Mouse (Mus musculus): ENCODE results near the gene Acyp2. TPM values are rescaled to one million over a fixed set of nuclear protein-coding genes. Genes with fewer than 3 reads are reported as not detected.
"Not testable (repeated sequence)": the region's sequence is repeated elsewhere in the genome, so short reads cannot be mapped to it uniquely, and the experiment has no call there.

Acyp2 gene
- polyA plus RNA-seq, 1 experiment = 1.9 TPM

- no peak overlapping the region for H3K4me3 ChIP-seq (ENCODE audit: low read depth, low read length)
- no peak overlapping the region for H3K27ac ChIP-seq (ENCODE audit: insufficient read depth, low read length)
- H3K36me3 ChIP-seq (ENCODE audit: control insufficient read depth, insufficient read depth, low read length, poor library complexity, severe bottlenecking) = no peaks in the 10 kb centered on the region
- H3K4me1 ChIP-seq (ENCODE audit: control insufficient read depth, insufficient read depth, low read length) = no peaks in the 10 kb centered on the region
- TF ChIP-seq POLR2A (IDR thresholded peaks at IDR 0.05; ENCODE audit: insufficient read depth, low read length) = no peak
- no peak for TF ChIP-seq EP300 (IDR thresholded peaks at IDR 0.05; ENCODE audit: insufficient read depth, low read depth, low read length)
- no peak for TF ChIP-seq CTCF (IDR thresholded peaks at IDR 0.05; ENCODE audit: low read depth, low read length)
- H3K9me3 ChIP-seq (replicated peaks; ENCODE audit: control insufficient read depth, insufficient read depth, low read length, poor library complexity, severe bottlenecking) = no peaks in the 10 kb centered on the region
- H3K27me3 ChIP-seq (ENCODE audit: control insufficient read depth, insufficient read depth, low read length, poor library complexity, severe bottlenecking) = no peaks in the 10 kb centered on the region
- no peak overlapping the region for H3K9ac ChIP-seq (ENCODE audit: low read depth, poor library complexity, severe bottlenecking)
Measured at GRCm38 (mm10) chr11:30657069-30657468, 7.7 kb upstream of the Acyp2 start.

DNA sequence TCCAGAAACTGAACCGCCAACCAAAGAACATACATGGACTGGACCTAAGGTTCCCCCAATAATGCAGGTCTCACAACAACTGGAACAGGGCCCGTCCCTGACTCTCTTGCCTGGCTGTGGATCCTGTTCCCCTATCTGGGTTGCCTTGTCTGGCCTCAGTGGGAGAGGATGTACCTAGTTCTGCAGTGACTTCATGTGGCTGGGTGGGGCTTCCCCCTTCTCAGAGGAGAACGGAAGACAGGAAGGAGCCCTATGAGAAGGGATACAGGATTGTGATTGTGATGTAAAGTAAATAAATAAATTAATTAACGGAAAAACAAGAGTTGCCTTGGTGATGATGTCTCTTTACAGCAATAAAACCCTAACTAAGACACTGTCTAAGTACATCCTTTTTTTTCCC is 6.7 kb upstream of the Acyp2 start:
- Histone ChIP-seq H3K27ac (ENCODE audit: insufficient read depth, low read length) (no peak overlapping the region), H3K4me1 (ENCODE audit: control insufficient read depth, insufficient read depth, low read length) (no peaks in the 10 kb centered on the region), H3K9me3 (replicated peaks; ENCODE audit: control insufficient read depth, insufficient read depth, low read length, poor library complexity, severe bottlenecking) (no peaks in the 10 kb centered on the region), H3K9ac (ENCODE audit: low read depth, poor library complexity, severe bottlenecking) (no peak overlapping the region), H3K4me3 (ENCODE audit: low read depth, low read length) (no peak overlapping the region), H3K36me3 (ENCODE audit: control insufficient read depth, insufficient read depth, low read length, poor library complexity, severe bottlenecking) (no peaks in the 10 kb centered on the region), H3K27me3 (ENCODE audit: control insufficient read depth, insufficient read depth, low read length, poor library complexity, severe bottlenecking) (no peaks in the 10 kb centered on the region)
- TF ChIP-seq POLR2A (IDR thresholded peaks at IDR 0.05; ENCODE audit: insufficient read depth, low read length) (no peak), CTCF (IDR thresholded peaks at IDR 0.05; ENCODE audit: low read depth, low read length) (no peak), EP300 (IDR thresholded peaks at IDR 0.05; ENCODE audit: insufficient read depth, low read depth, low read length) (no peak)

DNA sequence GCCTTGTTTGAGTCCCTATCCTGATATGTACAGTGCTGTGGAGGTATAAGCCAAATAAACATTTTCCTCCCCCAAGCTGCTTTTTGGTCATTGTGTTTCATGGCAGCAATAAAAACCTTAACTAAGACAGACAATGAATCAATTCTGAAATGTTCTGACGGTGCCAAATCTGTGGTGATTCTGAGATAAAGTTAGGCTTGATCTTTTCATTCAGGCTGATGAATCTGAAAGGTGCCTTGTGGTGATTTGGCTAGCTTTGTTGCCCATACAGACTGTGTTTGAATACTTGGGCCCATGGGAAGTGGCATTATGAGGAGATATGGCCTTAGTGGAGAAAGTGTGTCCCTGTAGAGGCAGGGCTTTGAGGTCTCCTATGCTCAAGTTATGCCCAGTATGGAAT is 1.0 kb upstream of the Acyp2 start:
- Histone ChIP-seq H3K36me3 (ENCODE audit: control insufficient read depth, insufficient read depth, low read length, poor library complexity, severe bottlenecking) (no peaks in the 10 kb centered on the region), H3K9me3 (replicated peaks; ENCODE audit: control insufficient read depth, insufficient read depth, low read length, poor library complexity, severe bottlenecking) (no peaks in the 10 kb centered on the region), H3K27me3 (ENCODE audit: control insufficient read depth, insufficient read depth, low read length, poor library complexity, severe bottlenecking) (no peaks in the 10 kb centered on the region), H3K27ac (ENCODE audit: insufficient read depth, low read length) (no peak overlapping the region), H3K4me1 (ENCODE audit: control insufficient read depth, insufficient read depth, low read length) (peaks cover 1% of the 10 kb centered on the region), H3K4me3 (ENCODE audit: low read depth, low read length) (no peak overlapping the region), H3K9ac (ENCODE audit: low read depth, poor library complexity, severe bottlenecking) (no peak overlapping the region)
- TF ChIP-seq POLR2A (IDR thresholded peaks at IDR 0.05; ENCODE audit: insufficient read depth, low read length) = no peak
- no peak for TF ChIP-seq CTCF (IDR thresholded peaks at IDR 0.05; ENCODE audit: low read depth, low read length)
- no peak for TF ChIP-seq EP300 (IDR thresholded peaks at IDR 0.05; ENCODE audit: insufficient read depth, low read depth, low read length)

DNA sequence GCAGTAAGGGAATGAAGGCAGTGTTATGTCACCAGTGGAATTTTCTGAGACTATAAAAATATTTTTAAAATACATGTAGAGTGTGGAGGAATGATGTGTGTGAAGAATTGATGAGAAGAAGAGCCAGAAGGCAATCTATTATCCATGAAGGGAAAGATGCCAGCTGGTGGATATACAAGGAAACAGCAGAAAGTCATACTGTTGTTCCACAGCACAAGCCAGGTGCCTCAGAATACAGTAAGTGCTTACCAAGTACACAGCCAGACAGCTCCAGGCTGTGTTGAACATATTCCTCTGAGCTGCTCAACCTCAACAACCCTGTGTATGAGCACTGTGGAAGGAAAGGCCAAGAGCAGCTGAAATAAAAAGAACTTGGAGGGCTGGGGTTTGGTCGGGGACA is 13.7 kb downstream of the Acyp2 start:
- Histone ChIP-seq H3K9me3 (replicated peaks; ENCODE audit: control insufficient read depth, insufficient read depth, low read length, poor library complexity, severe bottlenecking) (no peaks in the 10 kb centered on the region), H3K4me3 (ENCODE audit: low read depth, low read length) (no peak overlapping the region), H3K36me3 (ENCODE audit: control insufficient read depth, insufficient read depth, low read length, poor library complexity, severe bottlenecking) (no peaks in the 10 kb centered on the region), H3K4me1 (ENCODE audit: control insufficient read depth, insufficient read depth, low read length) (no peaks in the 10 kb centered on the region), H3K27me3 (ENCODE audit: control insufficient read depth, insufficient read depth, low read length, poor library complexity, severe bottlenecking) (no peaks in the 10 kb centered on the region), H3K9ac (ENCODE audit: low read depth, poor library complexity, severe bottlenecking) (no peak overlapping the region), H3K27ac (ENCODE audit: insufficient read depth, low read length) (no peak overlapping the region)
- TF ChIP-seq POLR2A (IDR thresholded peaks at IDR 0.05; ENCODE audit: insufficient read depth, low read length) = no peak
- TF ChIP-seq EP300 (IDR thresholded peaks at IDR 0.05; ENCODE audit: insufficient read depth, low read depth, low read length) = no peak
- TF ChIP-seq CTCF (IDR thresholded peaks at IDR 0.05; ENCODE audit: low read depth, low read length) = no peak

GRCm38 (mm10) chr11:30630514-30630913 is 18.9 kb downstream of the Acyp2 start:
- no peaks in the 10 kb centered on the region for H3K36me3 ChIP-seq (ENCODE audit: control insufficient read depth, insufficient read depth, low read length, poor library complexity, severe bottlenecking)
- no peaks in the 10 kb centered on the region for H3K27me3 ChIP-seq (ENCODE audit: control insufficient read depth, insufficient read depth, low read length, poor library complexity, severe bottlenecking)
- H3K9ac ChIP-seq (ENCODE audit: low read depth, poor library complexity, severe bottlenecking) = no peak overlapping the region
- no peak overlapping the region for H3K4me3 ChIP-seq (ENCODE audit: low read depth, low read length)
- no peaks in the 10 kb centered on the region for H3K4me1 ChIP-seq (ENCODE audit: control insufficient read depth, insufficient read depth, low read length)
- H3K9me3 ChIP-seq (replicated peaks; ENCODE audit: control insufficient read depth, insufficient read depth, low read length, poor library complexity, severe bottlenecking) = no peaks in the 10 kb centered on the region
- no peak overlapping the region for H3K27ac ChIP-seq (ENCODE audit: insufficient read depth, low read length)
- no peak for TF ChIP-seq EP300 (IDR thresholded peaks at IDR 0.05; ENCODE audit: insufficient read depth, low read depth, low read length)

- no peak overlapping the region for H3K4me3 ChIP-seq (ENCODE audit: low read depth, low read length)
- no peaks in the 10 kb centered on the region for H3K4me1 ChIP-seq (ENCODE audit: control insufficient read depth, insufficient read depth, low read length)
- TF ChIP-seq POLR2A (IDR thresholded peaks at IDR 0.05; ENCODE audit: insufficient read depth, low read length) (no peak), EP300 (IDR thresholded peaks at IDR 0.05; ENCODE audit: insufficient read depth, low read depth, low read length) (no peak), CTCF (IDR thresholded peaks at IDR 0.05; ENCODE audit: low read depth, low read length) (no peak)
- no peaks in the 10 kb centered on the region for H3K27me3 ChIP-seq (ENCODE audit: control insufficient read depth, insufficient read depth, low read length, poor library complexity, severe bottlenecking)
- no peak overlapping the region for H3K27ac ChIP-seq (ENCODE audit: insufficient read depth, low read length)
- H3K9ac ChIP-seq (ENCODE audit: low read depth, poor library complexity, severe bottlenecking) = no peak overlapping the region
- no peaks in the 10 kb centered on the region for H3K9me3 ChIP-seq (replicated peaks; ENCODE audit: control insufficient read depth, insufficient read depth, low read length, poor library complexity, severe bottlenecking)
- H3K36me3 ChIP-seq (ENCODE audit: control insufficient read depth, insufficient read depth, low read length, poor library complexity, severe bottlenecking) = no peaks in the 10 kb centered on the region
Measured at GRCm38 (mm10) chr11:30623218-30623617, 26.2 kb downstream of the Acyp2 start.

DNA sequence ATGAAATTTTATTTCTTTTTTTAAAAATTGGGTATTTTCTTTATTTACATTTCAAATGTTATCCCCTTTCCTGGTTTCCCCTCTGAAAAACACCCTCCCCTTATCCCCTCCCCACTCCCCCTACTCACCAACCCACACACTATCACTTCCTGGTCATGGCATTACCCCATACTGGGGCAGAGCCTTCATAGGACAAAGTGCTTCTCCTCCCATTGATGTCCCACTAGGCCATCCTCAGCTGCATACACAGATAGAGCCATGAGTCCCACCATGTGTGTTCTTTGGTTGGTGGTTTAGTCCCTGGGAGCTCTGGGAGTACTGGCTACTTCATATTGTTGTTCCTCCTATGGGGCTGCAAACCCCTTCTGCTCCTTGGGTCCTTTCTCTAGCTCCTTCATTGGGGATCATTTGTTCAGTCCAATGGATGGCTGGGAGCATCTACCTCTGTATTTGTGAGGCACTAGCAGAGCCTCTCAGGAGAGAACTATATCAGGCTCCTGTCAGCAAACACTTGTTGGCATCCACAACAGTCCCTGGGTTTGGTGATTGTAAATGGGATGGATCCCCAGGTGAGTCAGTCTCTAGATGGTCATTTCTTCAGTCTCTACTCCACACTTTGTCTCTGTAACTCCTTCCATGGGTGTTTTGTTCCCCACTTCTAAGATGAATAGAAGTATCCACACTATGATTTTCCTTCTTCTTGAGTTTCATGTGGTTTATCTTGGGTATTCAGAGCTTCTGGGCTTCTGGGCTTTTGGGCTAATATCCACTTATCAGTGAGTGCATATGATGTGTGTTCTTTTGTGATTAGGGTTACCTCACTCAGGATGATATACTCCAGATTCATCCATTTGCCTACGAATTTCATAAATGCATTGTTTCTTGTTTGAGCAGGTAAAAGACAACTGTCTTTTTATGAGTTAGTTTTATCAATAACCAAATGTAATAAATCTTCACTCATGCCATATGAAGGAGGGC is 27.7 kb downstream of the Acyp2 start:
- H3K4me1 ChIP-seq (ENCODE audit: control insufficient read depth, insufficient read depth, low read length) = not testable (repeated sequence)

More for the DNA sequence above, 27.7 kb downstream of the Acyp2 start:
- not testable (repeated sequence) for H3K9ac ChIP-seq (ENCODE audit: low read depth, poor library complexity, severe bottlenecking); H3K27me3 ChIP-seq (ENCODE audit: control insufficient read depth, insufficient read depth, low read length, poor library complexity, severe bottlenecking); H3K9me3 ChIP-seq (replicated peaks; ENCODE audit: control insufficient read depth, insufficient read depth, low read length, poor library complexity, severe bottlenecking); H3K27ac ChIP-seq (ENCODE audit: insufficient read depth, low read length); H3K36me3 ChIP-seq (ENCODE audit: control insufficient read depth, insufficient read depth, low read length, poor library complexity, severe bottlenecking); H3K4me3 ChIP-seq (ENCODE audit: low read depth, low read length)
